Mouse (Mus musculus): Measurements from ENCODE around the gene Mpv17.
A peak's percentile ranks its signal among the peaks of the same experiment; 100 is the strongest.

Mpv17 gene

DNA sequence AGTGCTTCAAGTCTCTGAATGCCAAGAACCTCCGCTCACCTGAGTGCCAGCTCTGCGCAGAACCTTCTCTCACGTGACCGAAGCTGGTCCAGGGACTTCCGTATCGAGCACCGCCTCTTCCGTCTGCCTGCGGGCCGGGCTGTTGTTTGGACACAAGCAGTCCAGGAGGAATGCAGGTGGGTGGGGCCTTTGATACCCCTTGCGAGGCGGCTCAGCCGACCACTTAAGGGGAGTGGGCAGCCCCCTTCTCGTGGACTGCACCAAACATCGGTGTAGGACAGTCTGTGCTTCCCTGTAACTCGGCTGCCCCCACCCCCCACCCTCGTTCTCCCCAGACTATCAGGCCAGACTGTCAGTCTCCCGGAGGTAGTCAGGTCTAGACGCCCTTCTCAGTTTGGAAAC, at the start of gene Mpv17:
TSS of gene Mpv17 (minus strand) at position 100 of the 402 bp plus-strand sequence.
- DNase-seq (ENCODE audit: low spot score in 2 of 2): peak; percentile 60 to 72

DNA sequence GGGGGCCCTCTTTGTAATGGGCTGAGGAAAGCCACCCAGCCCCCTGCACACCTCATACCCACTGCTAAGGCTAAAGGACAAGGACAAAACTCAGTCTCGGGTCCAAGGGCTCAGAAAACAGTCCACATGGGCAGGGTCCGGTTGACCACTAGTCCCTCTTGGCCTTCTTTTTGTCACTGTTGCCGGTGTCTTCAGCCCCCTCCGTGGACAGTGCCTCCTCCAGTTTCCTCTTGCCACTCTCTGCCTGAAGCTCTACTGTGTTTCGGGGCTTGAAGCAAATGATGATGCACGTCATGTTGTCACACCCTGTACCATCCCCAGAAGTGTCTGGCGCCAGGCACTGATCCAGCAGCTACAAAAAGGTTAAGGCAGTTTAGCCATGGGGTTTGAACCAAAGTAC, 48.9 kb upstream of the Mpv17 start:
- no peak for DNase-seq (ENCODE audit: low spot score in 2 of 2)

- DNase-seq (ENCODE audit: low spot score in 2 of 2): peak; percentile 91 to 94
These were observed 47.9 kb upstream of the Mpv17 start, which contains the start of gene Zfp513 for GRCm38 (mm10) chr5:31201742-31202590. Gene Zfp513 (minus strand): TSS chr5:31202303.

GRCm38 (mm10) chr5:31201042-31201741, 47.1 kb upstream of the Mpv17 start:
- no peak for DNase-seq (ENCODE audit: low spot score in 2 of 2)

- DNase-seq (ENCODE audit: low spot score in 2 of 2): no peak
These were observed 46.3 kb upstream of the Mpv17 start for GRCm38 (mm10) chr5:31200327-31200768.

DNA sequence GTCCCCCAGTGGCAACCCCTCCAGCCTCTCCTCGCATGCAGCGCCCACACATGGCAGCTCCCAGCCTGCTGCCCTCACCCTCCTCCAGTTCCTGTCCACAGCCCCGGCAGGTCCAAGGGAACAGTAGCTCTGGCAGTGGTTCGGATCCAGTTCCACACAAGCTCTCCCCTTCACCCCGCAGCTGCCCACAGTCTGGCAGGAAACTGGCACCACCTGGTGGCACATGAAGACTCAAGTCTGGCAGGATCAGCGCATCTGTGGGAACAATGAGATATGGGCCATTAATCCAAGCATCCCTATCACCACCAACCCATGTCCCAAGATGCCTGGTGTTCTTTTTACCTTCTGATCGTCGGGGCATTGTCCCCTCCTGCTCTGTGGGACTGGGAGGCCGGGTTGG, 45.8 kb upstream of the Mpv17 start:
- no peak for DNase-seq (ENCODE audit: low spot score in 2 of 2)

GRCm38 (mm10) chr5:31199321-31199892, 45.4 kb upstream of the Mpv17 start:
- no peak for DNase-seq (ENCODE audit: low spot score in 2 of 2)

GRCm38 (mm10) chr5:31198616-31199320, 44.7 kb upstream of the Mpv17 start:
- no peak for DNase-seq (ENCODE audit: low spot score in 2 of 2)

GRCm38 (mm10) chr5:31198170-31198569, 44.1 kb upstream of the Mpv17 start:
- no peak for DNase-seq (ENCODE audit: low spot score in 2 of 2)

GRCm38 (mm10) chr5:31197072-31197471, 43.0 kb upstream of the Mpv17 start:
- no peak for DNase-seq (ENCODE audit: low spot score in 2 of 2)

DNA sequence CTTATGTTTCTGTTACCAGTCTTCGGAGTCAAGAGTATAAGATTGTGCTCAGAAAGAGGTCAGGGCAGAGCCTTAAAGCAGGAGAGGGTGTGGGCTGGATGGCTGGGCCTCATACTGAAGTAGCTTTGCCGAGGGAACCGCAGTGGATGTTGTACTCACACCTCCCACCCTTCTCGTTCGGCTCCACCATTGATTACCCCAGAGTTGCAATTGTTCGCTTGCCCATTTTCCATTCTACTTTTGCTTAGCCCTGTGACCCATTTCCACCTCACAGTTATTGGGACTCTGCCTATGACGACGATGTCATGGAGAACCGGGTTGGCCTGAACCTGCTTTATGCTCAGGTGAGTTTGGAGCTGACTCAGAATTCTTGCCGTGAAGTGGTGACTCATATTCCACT, 42.2 kb upstream of the Mpv17 start:
- DNase-seq (ENCODE audit: low spot score in 2 of 2): no peak

GRCm38 (mm10) chr5:31195671-31196070, 41.6 kb upstream of the Mpv17 start:
- DNase-seq (ENCODE audit: low spot score in 2 of 2): no peak

GRCm38 (mm10) chr5:31194486-31195485, 40.7 kb upstream of the Mpv17 start:
- DNase-seq (ENCODE audit: low spot score in 2 of 2): no peak

DNA sequence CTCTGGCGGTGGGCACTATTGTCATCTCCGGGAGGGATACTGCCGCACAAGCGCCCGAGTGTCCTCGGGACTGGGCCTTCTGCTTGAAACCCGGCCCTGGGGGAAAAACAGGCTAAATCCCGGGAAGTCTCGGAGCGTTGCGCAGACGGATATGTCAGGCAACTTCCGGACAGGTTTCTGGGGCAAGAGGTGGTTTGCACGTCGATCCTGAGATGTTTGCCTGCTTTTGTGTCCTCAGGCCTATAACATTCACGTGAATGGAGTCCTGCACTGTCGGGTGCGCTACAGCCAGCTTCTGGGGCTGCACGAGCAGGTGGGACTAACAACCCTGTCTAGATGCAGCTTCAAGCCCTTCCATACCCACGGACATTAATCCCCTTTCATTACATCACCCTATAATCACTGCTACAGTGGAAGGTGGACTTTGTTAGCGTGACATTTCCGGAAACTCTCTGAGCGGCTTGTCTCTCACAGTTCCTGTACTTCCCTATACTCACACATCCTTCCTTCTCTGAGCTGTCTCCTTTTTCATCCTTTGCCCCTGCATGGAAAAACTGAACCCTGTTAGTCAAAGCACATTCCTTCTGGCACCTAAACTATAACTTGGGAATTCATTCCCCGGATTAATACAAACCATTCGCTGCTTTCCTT, 39.7 kb upstream of the Mpv17 start:
- no peak for DNase-seq (ENCODE audit: low spot score in 2 of 2)

DNA sequence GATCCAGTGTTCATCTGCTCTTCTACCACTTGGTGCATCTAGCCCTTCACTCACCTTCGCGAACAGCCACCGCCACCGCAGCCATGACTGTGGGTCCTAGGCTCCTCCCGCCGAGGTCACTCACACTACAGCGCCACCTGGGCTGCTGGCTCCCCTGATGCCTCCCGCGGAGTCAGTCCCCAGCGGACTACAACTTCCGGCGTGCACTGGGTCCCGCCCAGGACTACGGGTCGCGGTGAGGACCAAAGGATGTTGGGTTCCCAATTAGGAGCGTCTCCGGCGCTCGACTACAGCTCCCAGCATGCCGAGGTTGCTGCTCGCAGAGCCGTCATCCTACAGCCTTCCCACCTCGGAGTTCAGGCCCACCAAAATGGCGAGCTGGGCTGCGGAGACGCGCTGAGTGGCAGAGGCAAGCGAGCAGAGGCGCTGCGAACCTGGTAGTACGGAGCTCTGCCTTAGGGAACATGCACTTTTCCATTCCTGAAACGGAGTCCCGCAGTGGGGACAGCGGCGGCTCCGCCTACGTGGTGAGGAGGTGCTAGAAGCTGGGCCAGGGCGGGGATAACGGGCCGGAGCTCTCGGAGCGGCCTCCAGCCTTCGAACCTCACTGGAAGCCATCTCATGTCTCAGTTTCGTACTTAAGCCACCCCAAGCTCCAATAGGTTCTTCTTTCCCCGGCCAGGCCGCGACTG, 39.0 kb upstream of the Mpv17 start, which contains the start of the genes Snx17 and Eif2b4:
TSS of gene Snx17 (plus strand) at position 289 of the 692 bp plus-strand sequence.
TSS of gene Eif2b4 (minus strand) at position 492 of the 692 bp plus-strand sequence.
- peak; percentile 99 for DNase-seq (ENCODE audit: low spot score in 2 of 2)

DNA sequence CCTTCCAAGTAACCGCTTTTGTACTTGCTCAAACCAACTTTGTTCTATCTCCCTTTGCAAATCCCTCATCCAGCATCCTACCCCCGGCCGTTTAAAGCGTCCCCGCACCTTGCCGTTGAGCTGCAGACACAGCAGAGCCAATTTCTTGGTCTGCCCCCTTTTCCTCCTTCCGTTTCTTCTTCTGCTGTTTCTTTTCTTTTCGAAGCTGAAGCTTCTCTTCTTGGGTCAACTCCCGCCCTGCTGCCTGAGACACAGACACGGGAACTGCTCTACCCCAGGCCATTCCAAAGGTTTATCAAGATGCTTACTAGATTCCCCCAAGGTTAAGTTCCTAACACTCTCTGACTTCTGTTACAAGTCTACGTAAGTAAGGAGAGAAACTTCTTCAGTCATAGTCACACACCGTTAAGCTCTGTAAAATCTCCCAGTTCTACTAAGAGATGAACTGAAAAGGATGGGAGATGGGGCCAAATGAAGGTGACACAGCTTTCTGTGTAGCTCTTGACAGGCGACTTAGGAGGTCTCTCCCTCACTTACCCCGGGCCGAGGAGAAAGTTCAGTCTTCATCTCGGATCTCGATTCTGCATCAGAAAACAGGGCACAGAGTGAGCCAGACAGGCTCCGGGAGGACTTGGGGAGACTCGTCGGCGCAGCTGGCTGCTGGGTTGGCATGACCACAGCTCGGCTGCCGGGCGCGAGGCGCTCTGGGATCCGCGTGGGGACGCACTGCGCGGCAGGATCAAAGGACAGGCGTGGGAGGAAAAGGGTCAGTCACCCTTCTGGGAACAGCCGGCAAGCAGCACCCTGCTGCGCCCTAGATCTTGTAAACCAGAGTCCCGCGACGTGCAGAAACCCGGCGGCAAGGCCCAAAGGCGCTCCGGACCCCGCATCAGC, 38.2 kb upstream of the Mpv17 start:
- DNase-seq (ENCODE audit: low spot score in 2 of 2): no peak

DNA sequence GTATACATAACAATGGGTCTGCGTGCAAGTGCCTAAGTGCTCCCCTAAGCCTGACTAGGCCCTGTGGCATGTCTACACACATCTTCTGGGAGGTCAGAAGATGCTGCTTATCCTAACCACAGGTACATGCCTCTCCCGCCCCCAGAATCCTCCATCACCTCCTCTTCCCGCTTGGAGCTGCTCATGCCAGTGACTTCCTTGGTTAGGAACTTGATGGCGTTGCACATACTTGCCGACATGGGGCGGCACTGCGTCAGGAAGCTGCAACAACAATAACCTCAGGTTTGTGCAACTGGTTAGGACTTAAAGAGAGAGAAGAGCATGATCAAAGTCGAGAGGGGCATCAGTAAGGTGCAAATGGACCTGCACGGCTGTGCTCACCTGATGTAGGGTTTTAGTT, 36.1 kb upstream of the Mpv17 start:
- no peak for DNase-seq (ENCODE audit: low spot score in 2 of 2)

DNA sequence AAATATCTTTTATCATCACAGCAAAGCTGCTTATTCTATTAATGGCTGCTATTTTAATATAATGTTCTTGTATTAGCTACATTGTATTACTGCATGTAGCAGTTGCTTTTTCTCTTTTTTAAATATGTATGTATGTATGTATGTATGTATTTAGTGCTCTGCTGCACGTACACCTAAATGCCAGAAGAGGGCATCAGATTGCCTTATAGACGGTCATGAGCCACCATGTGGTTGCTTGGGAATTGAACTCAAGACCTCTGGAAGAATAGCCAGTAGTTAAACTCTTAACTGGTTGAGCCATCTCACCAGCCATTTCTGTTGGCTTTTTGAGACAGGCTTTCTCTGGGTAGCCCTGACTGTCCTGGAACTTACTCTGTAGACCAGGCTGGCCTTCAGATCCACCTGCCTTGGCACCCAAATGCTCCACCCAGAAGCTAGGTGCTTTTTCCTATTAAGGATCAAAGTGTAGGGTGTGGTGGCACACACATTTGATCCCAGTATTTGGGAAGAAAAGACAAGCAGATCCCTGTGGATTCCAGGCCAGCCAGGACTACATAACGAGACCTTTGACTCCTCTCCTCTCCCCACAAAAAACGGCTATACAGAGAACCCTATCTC, 34.3 kb upstream of the Mpv17 start:
- DNase-seq (ENCODE audit: low spot score in 2 of 2): no peak
